Mouse (Mus musculus) retina, postnatal 1 day (tissue): ENCODE measurements around the gene 4930539E08Rik.

ENCODE experiments used
- DNase-seq: peaks from one replicate; pipeline ENCODE4 v3.0.0-alpha.2; 2012

4930539E08Rik gene

GRCm38 (mm10) chr17:28854377-28854776 lies 60.7 kb downstream of the 4930539E08Rik start:
- no peak for DNase-seq

GRCm38 (mm10) chr17:28850511-28850910 lies 64.6 kb downstream of the 4930539E08Rik start:
- DNase-seq, result no peak

DNA sequence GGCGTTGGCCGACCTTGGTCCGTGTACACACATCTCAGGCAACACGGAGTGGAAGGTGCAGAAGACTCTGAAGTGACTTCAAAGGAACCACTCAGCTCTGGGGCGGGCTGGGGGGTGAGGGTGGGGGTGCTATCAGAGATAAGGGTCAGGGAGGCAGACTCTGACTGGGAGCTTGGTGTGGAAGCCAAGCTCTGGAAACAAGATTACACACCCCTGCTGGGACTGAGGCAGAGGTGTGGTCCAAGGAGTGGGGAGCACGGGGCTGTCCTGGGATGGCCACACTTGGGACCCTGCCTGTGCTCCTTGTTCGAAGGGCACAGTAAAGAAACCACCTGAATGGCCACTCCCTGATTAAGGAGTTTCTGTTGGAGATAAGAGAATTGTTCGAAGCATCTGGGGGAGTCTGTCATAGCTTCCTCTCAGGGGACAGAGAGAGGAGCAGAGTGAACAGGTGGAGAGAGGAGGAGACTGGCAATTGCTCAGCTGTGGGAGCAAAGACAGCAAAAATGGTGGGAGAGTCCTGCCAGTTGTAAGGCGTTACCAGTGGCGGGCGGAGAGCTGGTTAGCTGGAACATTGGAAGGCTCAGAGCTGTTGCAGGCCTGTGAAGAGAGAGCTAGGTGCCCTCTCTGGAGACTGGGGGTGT lies 68.0 kb downstream of the 4930539E08Rik start:
- DNase-seq, result no peak
